Mouse (Mus musculus) right cerebral cortex, adult 2 months (tissue): Measurements from ENCODE around the gene Dck.
A peak's percentile ranks its signal among the peaks of the same experiment; 100 is the strongest.
"Not testable (repeated sequence)": the region's sequence is repeated elsewhere in the genome, so short reads cannot be mapped to it uniquely, and the experiment has no call there.

ENCODE experiments used
- DNase-seq, 2 experiments: peaks; one replicate each; pipeline ENCODE4 v3.0.0; 2021 to 2022; ENCODE audit warnings: low spot score in 2 of 2

Gene Dck

GRCm38 (mm10) chr5:88764987-88765481 is at the start of gene Dck:
TSS of gene Dck (plus strand) at chr5:88764996.
- peak; percentile 94 to 95 for DNase-seq

- no peak for DNase-seq
Observed at GRCm38 (mm10) chr5:88716983-88717382, 47.8 kb upstream of the Dck start.

GRCm38 (mm10) chr5:88720116-88721002 is 44.4 kb upstream of the Dck start, which contains the start of gene Mob1b:
TSS of gene Mob1b (plus strand) at chr5:88720855.
- peak; percentile 94 to 96 for DNase-seq

GRCm38 (mm10) chr5:88721003-88721475 is 43.8 kb upstream of the Dck start:
- DNase-seq, result no peak

- DNase-seq, result peak in 1 of 2 experiments; percentile 24
Observed at GRCm38 (mm10) chr5:88721565-88722212, 43.1 kb upstream of the Dck start.

GRCm38 (mm10) chr5:88722213-88722600 is 42.6 kb upstream of the Dck start:
- DNase-seq, result peak in 1 of 2 experiments; percentile 33

GRCm38 (mm10) chr5:88724030-88724429 is 40.8 kb upstream of the Dck start:
- no peak for DNase-seq

GRCm38 (mm10) chr5:88727593-88728144 is 37.1 kb upstream of the Dck start:
- DNase-seq, result no peak

GRCm38 (mm10) chr5:88734786-88735185 is 30.0 kb upstream of the Dck start:
- DNase-seq, result no peak

- DNase-seq, result not testable (repeated sequence)
Observed at GRCm38 (mm10) chr5:88741065-88741464, 23.7 kb upstream of the Dck start.

GRCm38 (mm10) chr5:88747774-88748173 is 17.0 kb upstream of the Dck start:
- DNase-seq, result no peak

- DNase-seq, result no peak
Observed at GRCm38 (mm10) chr5:88753199-88753598, 11.6 kb upstream of the Dck start.

GRCm38 (mm10) chr5:88762611-88763010 is 2.2 kb upstream of the Dck start:
- no peak for DNase-seq

- no peak for DNase-seq
Observed at GRCm38 (mm10) chr5:88764430-88764986, 288 bp upstream of the Dck start.

GRCm38 (mm10) chr5:88765587-88765986 is 791 bp downstream of the Dck start:
- DNase-seq, result no peak

GRCm38 (mm10) chr5:88766121-88766520 is 1.3 kb downstream of the Dck start:
- no peak for DNase-seq

- no peak for DNase-seq
Observed at GRCm38 (mm10) chr5:88766863-88767262, 2.1 kb downstream of the Dck start.

GRCm38 (mm10) chr5:88768201-88768600 is 3.4 kb downstream of the Dck start:
- DNase-seq, result no peak

- no peak for DNase-seq
Observed at GRCm38 (mm10) chr5:88782072-88782765, 17.4 kb downstream of the Dck start.

GRCm38 (mm10) chr5:88785059-88785458 is 20.3 kb downstream of the Dck start:
- no peak for DNase-seq

GRCm38 (mm10) chr5:88790675-88791074 is 25.9 kb downstream of the Dck start:
- DNase-seq, result no peak
